Mouse (Mus musculus) erythroblast, embryonic 14.5 days (primary cell): ENCODE measurements around the gene Zfp524. TPM values are rescaled to one million over a fixed set of nuclear protein-coding genes. Genes with fewer than 3 reads are reported as not detected.
A peak's percentile ranks its signal among the peaks of the same experiment; 100 is the strongest.

Source experiments
- H3K27me3 ChIP-seq: 2 replicates; pipeline ENCODE4 v1.6.1; 2012; ENCODE audit warnings: inconsistent platforms; ENCODE audit not compliant: control insufficient read depth
- H3K36me3 ChIP-seq: 2 replicates; pipeline ENCODE4 v1.6.1; 2012; ENCODE audit warnings: mild to moderate bottlenecking, inconsistent platforms; ENCODE audit not compliant: control insufficient read depth
- H3K4me1 ChIP-seq: 2 replicates; pipeline ENCODE4 v1.6.1; 2012; ENCODE audit warnings: inconsistent platforms; ENCODE audit not compliant: control insufficient read depth
- H3K4me3 ChIP-seq: replicated peaks from 2 replicates; pipeline ENCODE3; 2012; ENCODE audit warnings: moderate library complexity, mild to moderate bottlenecking, inconsistent platforms
- H3K9me3 ChIP-seq: 2 replicates; pipeline ENCODE4 v1.6.1; 2012; ENCODE audit warnings: low read length, inconsistent platforms, mixed read lengths; ENCODE audit not compliant: control insufficient read depth
- GATA1 ChIP-seq: IDR thresholded peaks from 2 replicates; pipeline ENCODE4 v1.6.1; 2012; ENCODE audit warnings: low read length, inconsistent platforms, mixed read lengths
- TAL1 ChIP-seq: IDR thresholded peaks from 3 replicates; pipeline ENCODE4 v1.6.1; 2012; ENCODE audit warnings: low read length, inconsistent platforms, mixed read lengths
- polyA plus RNA-seq: library from polyadenylated mRNA; stranded (reverse); fragments of >175 nt; gene quantifications from 2 replicates; pipeline ENCODE4 v1.2.3, GENCODE M21; 2012

The Zfp524 gene
- polyA plus RNA-seq = 6.2 and 8.1 TPM in 2 replicates

- Histone ChIP-seq H3K36me3 (peaks cover 55% of the 10 kb centered on the region), H3K9me3 (peaks cover 12% of the 10 kb centered on the region), H3K27me3 (no peaks in the 10 kb centered on the region), H3K4me3 (peak within 1 kb of the TSS; percentile 91), H3K4me1 (peaks cover 58% of the 10 kb centered on the region)
- no peak for TF ChIP-seq GATA1
- no peak for TF ChIP-seq TAL1
These were observed at the start of gene Zfp524, which contains the start of gene Fiz1 for GRCm38 (mm10) chr7:5014251-5015117. Gene Zfp524, plus strand, starts transcription at chr7:5014415. Gene Fiz1, minus strand, starts transcription at chr7:5014697.

DNA sequence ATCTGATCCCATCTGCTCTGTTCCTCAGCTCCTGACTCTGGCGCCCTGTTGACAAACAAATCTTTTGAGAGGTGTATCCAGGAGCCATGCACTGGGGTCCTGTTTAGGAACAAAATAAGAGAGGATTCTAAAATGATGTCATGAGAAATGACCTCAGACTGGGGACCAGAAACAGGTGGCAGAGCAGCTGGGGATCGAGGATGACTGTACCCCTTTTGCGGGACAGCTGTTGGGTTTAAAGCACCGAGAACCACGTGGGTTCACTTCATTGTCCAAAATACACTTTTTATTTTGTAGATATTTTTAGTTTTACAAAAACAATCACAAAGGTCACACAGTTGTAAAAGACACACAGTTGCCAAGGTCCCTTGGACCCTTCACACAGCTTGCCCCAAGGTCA is 49.2 kb upstream of the Zfp524 start:
- H3K27me3 ChIP-seq = no peaks in the 10 kb centered on the region
- H3K4me3 ChIP-seq = no peak overlapping the region
- TF ChIP-seq TAL1 (no peak), GATA1 (no peak)
- peaks cover 3% of the 10 kb centered on the region for H3K4me1 ChIP-seq
- H3K9me3 ChIP-seq = no peaks in the 10 kb centered on the region
- H3K36me3 ChIP-seq = no peaks in the 10 kb centered on the region

DNA sequence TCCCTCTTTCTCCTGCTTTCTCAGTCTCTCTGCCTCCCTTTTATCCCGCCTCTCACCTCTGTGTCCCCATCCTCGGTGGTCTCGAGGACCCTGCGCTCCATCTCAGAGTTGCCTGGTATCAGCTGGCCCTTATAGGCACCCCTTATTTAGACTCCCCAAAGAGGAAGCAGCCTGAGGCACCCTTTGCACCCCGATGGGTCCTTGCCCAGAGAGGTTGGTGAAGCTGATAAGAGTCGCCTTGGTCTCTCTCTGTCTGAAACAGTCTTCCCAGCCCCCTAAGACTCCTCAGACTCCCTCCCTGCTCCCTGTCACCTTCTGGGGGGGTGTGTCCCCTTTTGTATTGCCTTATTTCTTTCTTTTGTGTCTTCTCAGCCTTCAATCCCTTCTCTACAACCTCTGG is 43.1 kb upstream of the Zfp524 start, which contains the start of gene Sbk3:
Sbk3 (minus strand) TSS at position 101 of the 400 bp plus-strand sequence.
- H3K36me3 ChIP-seq = no peaks in the 10 kb centered on the region
- TF ChIP-seq TAL1 (no peak), GATA1 (no peak)
- no peaks in the 10 kb centered on the region for H3K9me3 ChIP-seq
- peaks cover 3% of the 10 kb centered on the region for H3K27me3 ChIP-seq
- no peaks in the 10 kb centered on the region for H3K4me1 ChIP-seq
- H3K4me3 ChIP-seq = no peak within 1 kb of the TSS

DNA sequence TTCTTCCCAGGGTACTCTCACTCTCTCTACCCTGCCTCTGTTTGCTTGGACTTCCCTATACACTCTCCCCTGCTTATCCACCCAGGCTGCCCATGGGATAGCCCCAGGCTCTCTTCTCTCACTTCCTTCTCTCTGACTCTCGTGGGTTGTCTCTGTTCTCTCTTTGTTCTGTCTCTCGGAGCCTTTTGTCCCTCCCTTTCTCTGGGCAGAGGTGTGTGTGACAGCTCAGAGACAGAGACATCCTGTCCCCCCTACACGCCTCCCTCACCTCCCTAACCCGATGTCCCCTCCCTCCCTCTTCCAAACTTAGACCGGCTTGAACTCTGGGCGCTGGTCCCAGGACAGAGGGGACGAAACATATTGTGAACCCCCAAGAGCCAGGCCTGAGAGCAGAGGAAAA is 42.5 kb upstream of the Zfp524 start:
- Histone ChIP-seq H3K27me3 (peaks cover 3% of the 10 kb centered on the region), H3K4me3 (no peak overlapping the region), H3K4me1 (no peaks in the 10 kb centered on the region), H3K36me3 (no peaks in the 10 kb centered on the region), H3K9me3 (peaks cover under 1% of the 10 kb centered on the region; the same call in 1 of the 2 replicates)
- no peak for TF ChIP-seq GATA1
- TF ChIP-seq TAL1 = no peak

- TF ChIP-seq GATA1 = no peak
- no peak for TF ChIP-seq TAL1
- no peak overlapping the region for H3K4me3 ChIP-seq
- peaks cover 3% of the 10 kb centered on the region; the same call in 1 of the 2 replicates for H3K9me3 ChIP-seq
- H3K36me3 ChIP-seq = no peaks in the 10 kb centered on the region
- H3K4me1 ChIP-seq = no peaks in the 10 kb centered on the region
- peaks cover 3% of the 10 kb centered on the region for H3K27me3 ChIP-seq
These were observed 41.7 kb upstream of the Zfp524 start for GRCm38 (mm10) chr7:4972321-4973047.

DNA sequence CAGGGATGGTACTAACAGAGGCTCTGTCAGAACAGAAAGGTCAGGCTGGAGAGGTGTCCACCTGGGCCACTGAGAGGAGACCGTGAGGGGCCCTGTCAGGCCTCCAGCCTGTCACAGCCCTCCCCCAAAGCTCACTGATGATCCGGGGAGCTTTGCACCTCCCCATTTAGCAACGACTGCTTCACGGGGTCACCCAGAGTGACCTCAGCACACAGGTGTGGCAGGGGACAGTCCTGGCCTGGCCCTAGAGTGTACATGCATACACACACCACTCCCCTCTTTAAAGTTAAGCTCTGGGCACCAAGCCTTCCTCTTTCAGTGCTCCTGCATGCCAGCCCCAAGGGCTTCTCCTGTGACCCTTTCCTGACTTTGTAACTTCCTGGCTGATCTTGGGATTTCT is 38.8 kb upstream of the Zfp524 start:
- Histone ChIP-seq H3K4me3 (no peak overlapping the region), H3K36me3 (no peaks in the 10 kb centered on the region), H3K27me3 (peaks cover 3% of the 10 kb centered on the region), H3K9me3 (peaks cover 3% of the 10 kb centered on the region; the same call in 1 of the 2 replicates), H3K4me1 (no peaks in the 10 kb centered on the region)
- TF ChIP-seq GATA1 (no peak), TAL1 (no peak)

- H3K4me1 ChIP-seq = no peaks in the 10 kb centered on the region
- TF ChIP-seq GATA1 (no peak), TAL1 (no peak)
- H3K4me3 ChIP-seq = no peak overlapping the region
- peaks cover 3% of the 10 kb centered on the region for H3K27me3 ChIP-seq
- no peaks in the 10 kb centered on the region for H3K36me3 ChIP-seq
- peaks cover 3% of the 10 kb centered on the region; the same call in 1 of the 2 replicates for H3K9me3 ChIP-seq
These were observed 37.4 kb upstream of the Zfp524 start for GRCm38 (mm10) chr7:4976832-4977231.

DNA sequence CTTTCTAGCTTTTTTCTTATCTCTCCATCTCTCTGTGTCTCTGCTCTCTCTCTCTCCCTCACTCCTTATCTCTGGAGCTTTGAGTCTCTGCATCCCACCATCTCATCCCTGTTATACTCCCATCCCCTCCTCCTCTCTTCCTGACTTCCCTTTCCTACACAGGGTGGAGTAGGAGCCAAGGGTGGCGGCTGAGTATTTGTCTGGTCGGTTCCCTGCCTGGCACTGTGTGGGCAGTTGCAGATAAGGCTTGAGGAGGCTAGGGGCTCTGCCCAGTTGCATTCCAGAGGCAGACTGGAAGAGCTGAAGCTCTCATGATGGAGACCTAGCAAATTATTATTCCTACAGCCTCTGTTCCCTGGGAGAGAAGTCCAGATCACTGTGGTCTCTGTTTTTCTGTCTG is 26.0 kb upstream of the Zfp524 start:
- Histone ChIP-seq H3K4me3 (no peak overlapping the region), H3K4me1 (no peaks in the 10 kb centered on the region), H3K27me3 (peaks cover 9% of the 10 kb centered on the region), H3K9me3 (peaks cover 4% of the 10 kb centered on the region), H3K36me3 (peaks cover under 1% of the 10 kb centered on the region; the same call in 1 of the 2 replicates)
- TF ChIP-seq GATA1 = no peak
- no peak for TF ChIP-seq TAL1

DNA sequence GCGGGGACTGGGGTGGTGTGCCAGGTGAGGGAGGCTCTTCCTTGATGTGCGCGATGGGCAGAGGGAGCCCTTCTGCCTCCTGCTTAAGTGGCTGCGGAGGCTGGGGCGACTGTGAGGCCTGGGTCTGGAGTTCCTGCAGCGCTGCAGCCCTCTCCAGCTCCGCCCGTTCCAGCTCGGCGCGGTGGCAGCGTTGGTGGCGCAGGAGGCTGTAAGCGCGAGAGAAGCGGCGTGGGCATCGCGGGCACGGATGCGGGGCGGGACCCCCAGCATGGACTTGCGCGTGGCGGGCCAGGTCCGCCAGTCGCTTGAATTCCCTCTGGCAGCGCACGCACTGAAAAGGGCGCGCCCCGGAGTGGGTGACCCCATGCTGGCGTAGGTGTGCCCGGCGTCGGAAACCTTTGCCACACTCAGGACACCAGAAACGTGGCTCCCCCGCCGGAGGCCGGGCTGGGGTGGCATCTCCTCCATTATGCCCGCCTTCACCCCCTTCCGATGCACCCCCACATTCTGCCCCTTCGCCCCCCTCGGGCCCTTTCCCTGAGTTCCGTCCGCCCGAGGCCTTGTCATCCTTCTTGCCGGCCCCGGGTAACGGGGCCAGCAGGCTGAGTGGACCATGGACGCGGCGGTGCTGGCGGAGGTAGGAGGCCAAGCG is 20.7 kb upstream of the Zfp524 start:
- H3K4me1 ChIP-seq = no peaks in the 10 kb centered on the region
- no peak overlapping the region for H3K4me3 ChIP-seq
- TF ChIP-seq GATA1 (no peak), TAL1 (no peak)
- peaks cover 5% of the 10 kb centered on the region; the same call in 1 of the 2 replicates for H3K36me3 ChIP-seq
- peaks cover 18% of the 10 kb centered on the region for H3K9me3 ChIP-seq
- H3K27me3 ChIP-seq = peaks cover 46% of the 10 kb centered on the region
